14 mouse cellular contexts compared by ENCODE assay signal in the genomic region with DNA sequence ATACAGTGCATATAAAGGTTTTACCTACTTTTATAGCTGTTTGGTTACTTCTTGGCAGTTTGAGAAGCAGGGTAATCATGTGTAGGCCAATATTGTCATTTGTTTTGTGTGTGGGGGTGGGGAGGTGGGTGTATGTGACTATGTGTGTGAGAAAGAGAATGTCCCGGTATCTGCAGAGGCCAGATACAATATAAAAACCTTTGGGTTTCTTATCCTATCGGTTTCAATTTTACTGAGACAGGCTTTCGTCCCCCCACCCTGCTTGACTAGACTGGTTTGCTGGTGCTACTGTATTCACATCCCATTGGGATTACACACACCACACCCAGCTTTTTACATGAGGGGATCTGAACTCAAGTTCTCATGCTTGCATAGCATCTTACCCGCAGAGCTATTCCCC.
"Had no signal": no experiment of that assay in that cellular context is flagged by ENCODE, and none has a peak within 500 bp of the region (broad histone marks: within the 10 kb centered on the region; RNA-seq: fewer than 3 reads in every experiment).

No protein-coding gene starts in this region.

- DNase-seq: kidney, adult 11 months; kidney, adult 9 months; kidney, postnatal 4 days; lung, adult 2 months; lung, postnatal 4 days; right cerebral cortex, adult 18-20 months; spleen, adult 18-20 months had no signal

- H3K9ac ChIP-seq: hindbrain, embryonic 15.5 days; midbrain, embryonic 12.5 days had no signal

- H3K27ac ChIP-seq: hindbrain, embryonic 15.5 days; kidney, postnatal 0 days; layer of hippocampus, adult 2 months; limb, embryonic 10.5 days; midbrain, embryonic 12.5 days had no signal

- H3K27me3 ChIP-seq: hindbrain, embryonic 15.5 days; megakaryocyte, embryonic 14.5 days; midbrain, embryonic 12.5 days had no signal

- H3K4me3 ChIP-seq: hindbrain, embryonic 15.5 days; layer of hippocampus, adult 2 months; limb, embryonic 10.5 days; megakaryocyte, embryonic 14.5 days; midbrain, embryonic 12.5 days had no signal

- H3K4me1 ChIP-seq: hindbrain, embryonic 15.5 days had no signal

- ATAC-seq: midbrain, embryonic 16.5 days had no signal

- H3K9me3 ChIP-seq: hindbrain, embryonic 15.5 days; limb, embryonic 10.5 days; megakaryocyte, embryonic 14.5 days; midbrain, embryonic 12.5 days had no signal

- H3K4me2 ChIP-seq: hindbrain, embryonic 15.5 days; midbrain, embryonic 12.5 days had no signal
